Mouse (Mus musculus): Measurements from ENCODE around the gene Tmem108. TPM values are rescaled to one million over a fixed set of nuclear protein-coding genes. Genes with fewer than 3 reads are reported as not detected.
A peak's percentile ranks its signal among the peaks of the same experiment; 100 is the strongest.

Tmem108 gene
- total RNA-seq, 2 experiments from 2014 or later = 41.6 to 43.7 TPM

GRCm38 (mm10) chr9:103463833-103464232, 297.8 kb downstream of the Tmem108 start:
- intact Hi-C loops (cut with DNase I) = no loop called here

DNA sequence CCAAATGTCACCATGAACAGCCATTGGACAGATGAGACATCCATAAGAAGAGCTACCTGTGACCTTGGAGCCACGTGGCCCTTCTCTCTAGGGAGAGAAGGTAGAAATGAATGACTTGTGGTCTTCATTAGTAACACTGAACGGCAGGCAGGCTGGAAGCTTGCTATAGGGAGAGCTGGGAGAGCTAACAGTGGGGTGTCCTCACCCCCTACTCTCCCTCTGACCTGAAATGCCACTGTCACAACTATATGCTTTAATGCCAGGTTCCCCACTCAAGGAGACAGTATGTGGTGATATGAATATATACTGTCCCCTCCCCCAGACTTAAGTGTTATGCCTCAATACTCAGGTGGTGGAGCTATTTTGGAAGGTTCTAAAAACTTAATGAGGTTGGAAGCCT, 301.8 kb downstream of the Tmem108 start:
- intact Hi-C loops (cut with DNase I) = no loop called here
- no peak for DNase-seq (ENCODE audit: extremely low spot score in 1 of 2, low spot score in 2 of 2)

More at GRCm38 (mm10) chr9:103463833-103464232, 297.8 kb downstream of the Tmem108 start:
- DNase-seq (ENCODE audit: extremely low spot score in 1 of 2, low spot score in 2 of 2) = no peak

GRCm38 (mm10) chr9:103459307-103459706, 302.3 kb downstream of the Tmem108 start:
- intact Hi-C loops (cut with DNase I) = no loop called here
- DNase-seq (ENCODE audit: extremely low spot score in 1 of 2, low spot score in 2 of 2) = no peak

GRCm38 (mm10) chr9:103449651-103450050, 312.0 kb downstream of the Tmem108 start:
- DNase-seq (ENCODE audit: extremely low spot score in 1 of 2, low spot score in 2 of 2) = no peak
- intact Hi-C loops (cut with DNase I) = no loop called here

DNA sequence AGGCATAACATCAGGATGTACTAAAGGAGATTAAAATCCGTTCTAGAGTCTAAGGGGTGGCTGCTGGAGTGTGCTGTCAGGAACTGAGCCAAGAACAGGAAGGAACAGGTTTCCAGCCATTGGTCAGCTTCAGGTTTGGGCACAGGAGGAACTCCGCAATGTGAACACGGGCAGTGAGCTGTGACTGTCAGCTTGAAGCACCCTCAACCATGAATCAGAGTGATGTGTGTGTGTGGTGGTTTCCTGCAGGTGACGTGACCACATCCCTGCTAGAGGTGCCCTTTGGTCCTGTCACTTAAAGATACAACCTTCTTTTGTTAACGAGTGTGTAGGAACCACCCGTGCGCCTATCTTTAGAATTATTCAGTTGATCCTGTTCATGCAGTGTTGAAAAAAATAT, 312.5 kb downstream of the Tmem108 start:
- intact Hi-C loops (cut with DNase I) = no loop called here
- no peak for DNase-seq (ENCODE audit: extremely low spot score in 1 of 2, low spot score in 2 of 2)

DNA sequence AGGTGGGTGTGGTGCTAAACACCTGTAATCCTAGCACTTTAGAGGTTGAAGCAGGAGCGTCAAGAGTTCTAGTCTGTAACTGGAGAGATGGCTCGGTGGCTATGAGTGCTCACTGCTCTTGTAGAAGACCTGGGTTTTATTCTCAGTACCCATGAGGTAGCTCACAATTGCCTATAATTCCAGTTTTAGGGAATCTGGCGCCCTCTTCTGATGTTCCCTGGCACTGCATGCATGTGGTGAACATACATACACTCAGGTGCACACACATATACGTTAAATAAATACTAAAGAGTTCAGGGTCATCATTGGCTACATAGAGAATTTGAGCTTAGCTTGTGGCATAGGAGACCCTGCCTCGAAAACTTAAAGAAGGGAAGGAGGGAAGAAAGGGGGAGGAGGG, 317.0 kb downstream of the Tmem108 start:
- no peak for DNase-seq (ENCODE audit: extremely low spot score in 1 of 2, low spot score in 2 of 2)
- intact Hi-C loops (cut with DNase I) = no loop called here

DNA sequence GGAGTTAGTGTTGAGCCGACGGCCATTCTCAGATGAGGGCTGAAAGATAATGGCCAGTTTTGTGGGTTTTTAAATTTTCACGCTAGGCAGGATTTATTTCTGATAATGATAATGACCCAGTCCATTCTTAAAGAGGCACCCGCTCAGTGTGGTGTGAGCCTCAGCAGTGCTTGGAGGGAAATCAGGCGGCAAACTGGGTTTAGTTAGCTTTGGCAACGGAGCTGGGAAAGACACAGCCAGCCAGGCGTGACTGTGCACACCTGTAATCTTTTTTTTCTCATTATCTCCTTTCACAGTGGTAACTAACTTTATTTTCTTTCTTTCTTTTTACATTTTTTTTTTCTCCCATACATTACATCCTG, 317.8 kb downstream of the Tmem108 start:
- intact Hi-C loops (cut with DNase I) = no loop called here

DNA sequence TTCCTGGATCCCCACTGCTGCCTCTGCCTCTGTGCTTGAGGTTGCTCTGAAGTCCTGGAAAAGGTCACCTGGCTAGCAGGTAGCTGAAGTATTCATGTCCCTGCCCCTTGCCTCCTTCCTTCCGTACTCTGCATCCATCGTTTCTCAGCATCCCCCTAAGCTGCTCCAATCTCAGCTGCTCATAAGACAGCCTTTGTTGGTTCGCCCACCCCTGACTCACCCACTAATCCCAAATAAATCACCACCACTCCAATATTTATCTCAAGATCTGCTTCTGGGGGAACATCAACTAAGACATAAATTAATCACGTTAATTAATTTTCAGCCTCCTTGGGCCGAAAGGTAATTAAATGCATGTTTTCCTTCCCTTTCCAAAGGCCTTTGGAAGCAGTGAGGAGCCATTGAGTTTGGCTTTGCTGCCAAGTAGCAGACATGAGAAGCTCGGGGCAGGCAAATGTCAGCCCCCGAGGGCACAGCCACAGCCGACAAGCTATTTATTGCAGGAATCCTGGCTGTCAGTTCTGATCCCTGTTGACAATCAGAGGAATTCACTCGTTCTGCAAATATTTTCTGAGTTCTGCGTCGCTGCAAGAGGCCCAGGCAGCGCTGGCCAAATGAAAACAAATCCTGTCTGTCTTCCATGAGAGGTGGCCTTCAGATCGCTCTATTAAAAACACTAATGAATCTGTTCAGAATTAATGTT, 318.4 kb downstream of the Tmem108 start:
- intact Hi-C loops (cut with DNase I) = no loop called here
- DNase-seq (ENCODE audit: extremely low spot score in 1 of 2, low spot score in 2 of 2) = peak in 1 of 2 experiments; percentile 44

More for the DNA sequence above, 317.8 kb downstream of the Tmem108 start:
- no peak for DNase-seq (ENCODE audit: extremely low spot score in 1 of 2, low spot score in 2 of 2)

DNA sequence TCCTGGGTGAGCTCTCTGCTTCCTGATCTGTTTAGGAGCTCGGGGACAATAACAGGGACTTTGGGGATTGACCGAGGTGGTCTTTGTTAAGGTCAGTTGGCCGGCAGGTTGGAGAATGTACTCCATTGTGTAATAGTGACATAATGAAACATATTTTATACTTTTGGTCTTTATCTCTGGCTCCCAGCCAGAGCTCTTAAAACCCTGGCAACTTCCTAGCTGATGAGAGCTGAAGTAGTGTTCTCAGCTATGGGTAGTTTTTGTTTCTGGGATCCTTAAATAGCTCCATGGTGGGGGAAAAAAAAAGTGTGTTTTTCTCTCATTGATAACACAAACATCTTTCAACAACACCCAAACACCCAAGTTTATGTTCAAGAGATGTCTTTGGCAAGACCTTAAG, 321.0 kb downstream of the Tmem108 start:
- intact Hi-C loops (cut with DNase I) = no loop called here
- no peak for DNase-seq (ENCODE audit: extremely low spot score in 1 of 2, low spot score in 2 of 2)

DNA sequence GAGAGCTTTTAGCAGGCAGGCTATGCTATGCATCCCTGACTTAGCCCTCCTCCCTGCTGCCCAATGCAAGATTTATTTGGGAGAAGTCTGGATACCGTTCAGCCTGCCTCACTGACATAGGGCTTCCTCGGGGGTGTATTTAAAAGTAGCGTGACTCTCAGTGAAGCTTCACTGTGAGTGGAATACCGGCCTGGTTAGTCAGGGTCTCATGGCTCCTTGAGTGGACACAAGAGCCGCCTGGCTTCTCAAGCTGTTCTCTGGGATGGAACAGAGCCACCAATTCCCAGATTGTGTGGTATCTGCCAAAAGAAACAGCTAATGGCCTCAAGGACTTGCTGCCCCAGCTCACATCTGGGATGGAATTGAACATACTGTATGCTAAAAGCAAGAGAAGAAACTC, 324.5 kb downstream of the Tmem108 start:
- DNase-seq (ENCODE audit: extremely low spot score in 1 of 2, low spot score in 2 of 2) = no peak
- intact Hi-C loops (cut with DNase I) = no loop called here

DNA sequence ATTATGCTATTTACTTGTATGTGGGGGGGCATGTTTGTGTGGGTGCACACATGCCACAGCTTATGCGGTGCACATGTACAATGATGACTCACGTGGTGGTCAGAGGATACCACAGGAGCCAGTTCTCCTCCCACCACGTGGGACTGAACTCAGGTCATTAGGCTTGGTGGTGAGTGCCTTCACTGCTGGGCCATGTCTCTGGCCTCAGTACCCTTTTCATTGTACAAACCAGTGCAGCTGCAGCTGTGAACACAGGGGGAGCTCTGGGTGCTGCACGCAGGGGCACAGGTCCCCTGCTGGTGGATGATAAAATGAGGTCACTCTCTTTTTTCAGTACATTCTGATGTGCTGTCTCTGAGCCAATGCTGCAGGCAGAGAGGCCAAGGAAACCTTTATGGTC, 327.5 kb downstream of the Tmem108 start:
- intact Hi-C loops (cut with DNase I) = no loop called here
- no peak for DNase-seq (ENCODE audit: extremely low spot score in 1 of 2, low spot score in 2 of 2)

Other genes with a start within 250 kb of the Tmem108 start
- gene Nphp3, start 240.7 kb upstream of the Tmem108 start, total RNA-seq (2021) = 10 to 100 TPM in 1 of 2 experiments, 1 to 10 TPM in 1; 8.6 to 11.4 TPM

Measured in left cerebral cortex, postnatal 10 days (tissue).